Mouse (Mus musculus) spleen, adult 2 months (tissue): ENCODE results near the gene Serpina5.

ENCODE experiments used
- CTCF ChIP-seq: fragments of 200-500 bp; IDR thresholded peaks from 2 replicates; pipeline ENCODE4 v1.5.1; 2011; ENCODE audit warnings: mild to moderate bottlenecking, inconsistent platforms; ENCODE audit not compliant: insufficient read depth, insufficient read length, insufficient replicate concordance; ENCODE audit errors: extremely low read depth
- POLR2A ChIP-seq: fragments of 200-500 bp; IDR thresholded peaks from 2 replicates; pipeline ENCODE4 v1.6.1; 2011; ENCODE audit warnings: low read depth, low read length, inconsistent platforms

GRCm38 (mm10) chr12:104069620-104070019 lies 31.3 kb upstream of the Serpina5 start:
- TF ChIP-seq CTCF (peak; percentile 68; the same call in 1 of the 2 replicates), POLR2A (no peak)
